Mouse (Mus musculus): ENCODE measurements at regions not wholly inside any gene's neighbourhood (a gene's known extent, or its start where the extent isn't known, plus 50 kb on each side); places are given as distances from the start of the nearest gene placed in this dataset.

DNA sequence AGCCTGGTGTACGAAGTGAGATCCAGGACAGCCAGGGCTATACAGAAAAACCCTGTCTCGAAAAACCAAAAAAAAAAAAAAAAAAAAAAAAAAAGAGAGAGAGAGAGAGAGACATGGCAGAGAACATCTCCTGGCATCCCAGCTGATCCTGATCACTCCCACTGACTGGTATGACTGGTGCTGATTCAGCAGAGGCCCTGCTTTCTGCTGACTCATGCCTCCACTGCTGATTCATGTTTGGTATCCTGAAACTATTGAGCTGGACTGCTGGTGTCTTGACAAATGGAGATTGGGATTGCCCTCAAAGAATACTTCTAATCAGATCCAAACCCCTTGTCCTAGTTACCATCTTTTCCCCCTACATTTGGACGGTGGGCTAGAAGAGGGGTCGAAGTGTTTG, 101.9 kb downstream of the Nhlrc3 start:
- TF ChIP-seq CTCF (IDR thresholded peaks at IDR 0.05; ENCODE audit: control insufficient read depth, insufficient read depth, insufficient replicate concordance, low read depth, low read length) (no peak), POLR2A (IDR thresholded peaks at IDR 0.05; ENCODE audit: control insufficient read depth, low read depth, low read length) (no peak)

Measured in testis, adult 2 months (tissue).